Mouse (Mus musculus) liver, postnatal 0 days (tissue): ENCODE data around the gene Atxn1.

Source experiments
- CTCF ChIP-seq: sonication (generic); IDR thresholded peaks from 2 replicates; pipeline ENCODE4 v1.5.1; 2016; ENCODE audit warnings: antibody characterized with exemption, low read depth
- EP300 ChIP-seq: IDR thresholded peaks from 2 replicates; pipeline ENCODE4 v1.6.1; 2016; ENCODE audit warnings: antibody characterized with exemption, low read depth, mild to moderate bottlenecking

- no peak for TF ChIP-seq CTCF
- TF ChIP-seq EP300, result no peak
These were observed 53.7 kb downstream of the Atxn1 start for GRCm38 (mm10) chr13:45911069-45911468.
